Mouse (Mus musculus): ENCODE results near the gene Pik3r6. TPM values are rescaled to one million over a fixed set of nuclear protein-coding genes. Genes with fewer than 3 reads are reported as not detected.

The Pik3r6 gene
- polyA plus RNA-seq, 1 experiment from 2014 or later: 2.4 TPM

DNA sequence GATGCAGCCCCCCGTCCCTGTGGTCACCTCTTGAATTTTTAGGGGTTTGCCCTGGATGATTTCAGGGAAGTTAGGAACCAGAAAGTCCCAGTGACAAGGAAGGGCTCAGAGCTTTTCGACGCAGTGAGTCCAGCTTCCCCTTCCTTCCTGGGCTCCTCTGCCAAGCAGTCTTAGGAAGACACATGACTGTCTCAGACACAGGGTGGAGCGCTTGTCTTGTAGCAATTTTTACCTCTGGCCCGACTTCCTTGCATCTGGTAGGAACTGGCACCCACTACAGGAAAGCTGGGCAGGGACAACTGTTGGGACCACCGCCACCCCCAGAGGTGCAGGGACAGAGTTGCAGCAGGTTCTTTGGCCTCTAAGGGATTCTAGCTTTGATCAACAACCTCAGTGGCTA, 28.2 kb upstream of the Pik3r6 start:
- Histone ChIP-seq H3K27ac (replicated peaks) (no peak overlapping the region), H3K27me3 (no peaks in the 10 kb centered on the region), H3K4me1 (replicated peaks) (no peaks in the 10 kb centered on the region), H3K4me2 (no peak overlapping the region), H3K9me3 (no peaks in the 10 kb centered on the region), H3K4me3 (no peak overlapping the region), H3K9ac (no peak overlapping the region), H3K36me3 (no peaks in the 10 kb centered on the region)
- WGBS: 85% methylated on average over 6 of the region's 6 CpGs
- ATAC-seq (ENCODE audit: low FRiP score, low read depth): no peak

DNA sequence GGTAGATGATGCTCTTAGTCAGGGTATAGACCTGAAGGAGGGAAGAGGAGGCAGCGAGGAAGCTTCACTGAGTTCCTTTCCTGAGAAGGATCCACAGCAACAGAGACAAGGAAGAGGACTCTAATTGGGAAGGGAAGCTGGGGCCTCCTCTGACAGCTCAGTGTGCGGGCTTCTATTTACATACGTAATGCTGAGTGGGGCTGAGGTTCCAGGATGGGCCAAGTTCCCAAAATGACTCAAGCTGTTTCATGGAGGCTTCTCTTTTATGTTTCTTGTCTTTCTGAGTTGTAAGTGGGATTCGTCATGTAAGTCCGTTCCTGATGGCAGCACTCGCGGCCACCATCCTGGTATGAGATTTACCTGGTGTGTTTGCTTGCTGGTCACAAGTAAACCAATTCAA, 27.1 kb upstream of the Pik3r6 start:
- no peaks in the 10 kb centered on the region for H3K36me3 ChIP-seq
- H3K9ac ChIP-seq: no peak overlapping the region
- H3K4me1 ChIP-seq (replicated peaks): no peaks in the 10 kb centered on the region
- H3K4me2 ChIP-seq: no peak overlapping the region
- no peaks in the 10 kb centered on the region for H3K9me3 ChIP-seq
- no peak for ATAC-seq (ENCODE audit: low FRiP score, low read depth)
- H3K4me3 ChIP-seq: no peak overlapping the region
- 89% methylated on average over 7 of the region's 7 CpGs for WGBS
- no peak overlapping the region for H3K27ac ChIP-seq (replicated peaks)
- no peaks in the 10 kb centered on the region for H3K27me3 ChIP-seq

DNA sequence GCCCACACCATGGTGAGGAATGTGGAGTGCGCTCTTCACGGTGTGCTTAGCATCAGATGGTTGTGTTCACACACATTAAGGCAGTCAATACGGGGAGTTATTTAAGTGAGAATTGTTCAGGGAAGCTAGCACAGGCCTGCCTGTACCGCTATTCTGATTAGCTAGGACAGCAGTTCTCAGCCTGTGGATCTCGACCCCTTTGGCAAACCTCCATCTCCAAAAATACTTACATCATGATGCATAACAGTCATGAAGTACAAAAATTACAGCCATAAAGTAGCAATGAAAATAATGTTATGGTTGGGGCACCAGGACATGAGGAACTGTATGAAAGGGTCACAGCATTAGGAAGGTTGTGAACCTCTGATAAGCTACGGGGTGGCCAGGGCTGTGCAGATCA, 25.2 kb upstream of the Pik3r6 start:
- H3K27ac ChIP-seq (replicated peaks): no peak overlapping the region
- WGBS: 87% methylated on average over 6 of the region's 6 CpGs
- no peak overlapping the region for H3K4me2 ChIP-seq
- no peaks in the 10 kb centered on the region for H3K4me1 ChIP-seq (replicated peaks)
- H3K9ac ChIP-seq: no peak overlapping the region
- H3K9me3 ChIP-seq: no peaks in the 10 kb centered on the region
- H3K27me3 ChIP-seq: no peaks in the 10 kb centered on the region
- ATAC-seq (ENCODE audit: low FRiP score, low read depth): no peak
- no peak overlapping the region for H3K4me3 ChIP-seq
- H3K36me3 ChIP-seq: no peaks in the 10 kb centered on the region

DNA sequence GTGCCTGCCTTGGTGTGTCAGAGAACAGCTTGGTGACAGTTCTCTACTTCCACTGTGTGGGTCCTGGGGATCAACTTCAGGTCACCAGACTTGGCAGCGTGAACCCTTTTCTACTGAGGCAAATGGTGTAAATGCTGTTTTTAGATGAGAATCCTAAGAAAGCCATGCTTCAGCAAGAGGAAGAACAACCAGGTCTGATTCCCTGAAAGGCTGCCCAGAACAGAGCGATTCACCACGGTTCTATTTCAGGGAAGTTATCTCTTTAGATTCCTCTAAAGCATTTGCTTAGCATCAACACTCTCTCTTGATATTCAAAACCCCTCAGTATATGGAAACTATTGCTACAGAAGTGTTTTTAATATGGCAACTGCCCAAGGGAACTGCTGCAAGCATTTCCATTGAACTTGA, 24.2 kb upstream of the Pik3r6 start:
- Histone ChIP-seq H3K27ac (replicated peaks) (no peak overlapping the region), H3K36me3 (no peaks in the 10 kb centered on the region), H3K9me3 (no peaks in the 10 kb centered on the region), H3K4me2 (no peak overlapping the region), H3K4me3 (no peak overlapping the region), H3K4me1 (replicated peaks) (no peaks in the 10 kb centered on the region), H3K27me3 (no peaks in the 10 kb centered on the region), H3K9ac (no peak overlapping the region)
- ATAC-seq (ENCODE audit: low FRiP score, low read depth): no peak
- WGBS: 80% methylated on average over 3 of the region's 3 CpGs

DNA sequence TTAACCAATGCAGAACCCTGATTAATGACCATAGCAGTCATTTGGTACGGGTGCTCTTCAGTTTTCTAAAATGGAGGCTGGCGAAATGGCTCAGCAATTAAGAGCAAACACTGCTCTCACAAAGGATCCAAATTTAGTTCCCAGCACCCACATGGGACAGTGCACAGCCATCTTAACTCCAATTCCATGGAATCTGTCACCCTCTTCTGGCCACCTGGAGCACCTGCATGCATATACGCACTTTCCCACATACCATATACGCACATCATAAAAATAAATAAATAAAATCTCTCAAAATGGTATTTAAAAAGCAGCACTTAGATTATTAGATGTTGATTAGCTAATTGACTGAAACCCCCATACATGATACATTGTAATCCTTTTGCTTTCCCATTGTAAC, 22.2 kb upstream of the Pik3r6 start:
- 89% methylated on average over 4 of the region's 4 CpGs for WGBS
- no peaks in the 10 kb centered on the region for H3K9me3 ChIP-seq

DNA sequence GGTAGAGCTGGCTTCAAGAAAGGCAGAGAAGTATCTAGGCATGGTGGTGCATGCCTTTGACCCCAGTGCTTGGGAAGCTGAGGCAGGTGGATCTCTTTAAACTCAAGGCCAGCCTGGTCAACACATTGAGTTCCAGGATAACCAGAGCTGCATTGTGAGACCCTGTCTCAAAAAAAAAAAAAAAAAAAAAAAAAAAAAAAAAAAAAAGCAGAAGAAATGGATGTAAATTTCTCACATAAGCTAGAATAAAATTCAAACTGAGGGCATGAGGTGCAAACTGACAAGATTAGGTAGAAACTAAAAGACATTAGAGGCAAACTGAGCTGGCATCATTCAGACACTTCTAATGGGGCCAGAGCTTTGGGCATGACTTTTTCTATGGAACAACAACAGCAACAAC, 20.8 kb upstream of the Pik3r6 start:
- Histone ChIP-seq H3K27me3 (no peaks in the 10 kb centered on the region), H3K27ac (replicated peaks) (no peak overlapping the region), H3K4me1 (replicated peaks) (no peaks in the 10 kb centered on the region), H3K9me3 (no peaks in the 10 kb centered on the region), H3K4me2 (no peak overlapping the region), H3K36me3 (no peaks in the 10 kb centered on the region), H3K9ac (no peak overlapping the region), H3K4me3 (no peak overlapping the region)
- no peak for ATAC-seq (ENCODE audit: low FRiP score, low read depth)

More for the DNA sequence above, 22.2 kb upstream of the Pik3r6 start:
- Histone ChIP-seq H3K4me2 (no peak overlapping the region), H3K4me3 (no peak overlapping the region), H3K9ac (no peak overlapping the region), H3K27me3 (no peaks in the 10 kb centered on the region), H3K36me3 (no peaks in the 10 kb centered on the region), H3K4me1 (replicated peaks) (no peaks in the 10 kb centered on the region), H3K27ac (replicated peaks) (no peak overlapping the region)
- ATAC-seq (ENCODE audit: low FRiP score, low read depth): no peak

DNA sequence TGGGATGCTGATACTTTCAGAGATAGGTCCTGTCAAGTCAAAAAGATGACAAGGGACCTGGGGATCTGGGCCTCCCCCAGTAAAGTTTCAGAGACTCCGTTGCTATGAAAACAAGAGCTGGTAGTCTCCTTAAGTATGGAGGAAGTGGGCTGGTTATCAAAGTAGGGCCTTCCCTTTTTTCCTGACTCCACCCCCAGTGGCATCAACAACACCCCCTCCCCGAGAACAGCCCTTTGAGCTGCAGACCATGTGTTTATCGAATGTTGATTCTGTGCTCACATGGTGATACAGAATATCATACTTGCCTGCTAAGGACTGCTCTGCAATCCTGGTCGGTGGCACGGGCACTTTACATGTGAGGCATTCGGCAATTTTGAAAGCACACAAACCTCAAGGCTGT, 19.6 kb upstream of the Pik3r6 start:
- WGBS: 83% methylated on average over 6 of the region's 6 CpGs
- H3K9me3 ChIP-seq: no peaks in the 10 kb centered on the region
- no peak for ATAC-seq (ENCODE audit: low FRiP score, low read depth)

DNA sequence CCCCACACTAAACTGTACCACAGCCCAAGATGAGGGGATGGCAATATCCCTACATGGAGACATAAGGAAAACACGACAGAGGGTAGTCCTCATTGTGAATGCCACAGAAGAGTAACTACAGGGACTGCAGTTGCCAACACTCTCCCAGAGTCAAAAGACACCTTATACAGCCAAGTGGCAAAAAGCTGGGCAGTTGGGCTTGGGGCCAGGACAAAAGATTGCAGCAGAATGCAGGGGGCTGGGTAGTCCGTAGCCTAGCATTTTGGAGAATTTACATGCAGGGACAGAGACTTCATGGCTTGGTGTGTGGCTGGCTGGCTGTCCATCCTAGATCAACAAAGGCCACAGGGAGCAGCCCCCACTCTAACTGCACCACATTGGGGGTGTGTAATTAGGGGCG, 18.4 kb upstream of the Pik3r6 start:
- H3K36me3 ChIP-seq: no peaks in the 10 kb centered on the region
- no peak for ATAC-seq (ENCODE audit: low FRiP score, low read depth)
- no peaks in the 10 kb centered on the region for H3K27me3 ChIP-seq
- no peaks in the 10 kb centered on the region for H3K4me1 ChIP-seq (replicated peaks)
- no peaks in the 10 kb centered on the region for H3K9me3 ChIP-seq
- no peak overlapping the region for H3K4me3 ChIP-seq
- H3K4me2 ChIP-seq: no peak overlapping the region
- WGBS: 66% methylated on average over 3 of the region's 3 CpGs
- H3K27ac ChIP-seq (replicated peaks): no peak overlapping the region
- H3K9ac ChIP-seq: no peak overlapping the region

More for the DNA sequence above, 19.6 kb upstream of the Pik3r6 start:
- Histone ChIP-seq H3K4me2 (no peak overlapping the region), H3K4me1 (replicated peaks) (no peaks in the 10 kb centered on the region), H3K27ac (replicated peaks) (no peak overlapping the region), H3K27me3 (no peaks in the 10 kb centered on the region), H3K36me3 (no peaks in the 10 kb centered on the region), H3K4me3 (no peak overlapping the region), H3K9ac (no peak overlapping the region)

DNA sequence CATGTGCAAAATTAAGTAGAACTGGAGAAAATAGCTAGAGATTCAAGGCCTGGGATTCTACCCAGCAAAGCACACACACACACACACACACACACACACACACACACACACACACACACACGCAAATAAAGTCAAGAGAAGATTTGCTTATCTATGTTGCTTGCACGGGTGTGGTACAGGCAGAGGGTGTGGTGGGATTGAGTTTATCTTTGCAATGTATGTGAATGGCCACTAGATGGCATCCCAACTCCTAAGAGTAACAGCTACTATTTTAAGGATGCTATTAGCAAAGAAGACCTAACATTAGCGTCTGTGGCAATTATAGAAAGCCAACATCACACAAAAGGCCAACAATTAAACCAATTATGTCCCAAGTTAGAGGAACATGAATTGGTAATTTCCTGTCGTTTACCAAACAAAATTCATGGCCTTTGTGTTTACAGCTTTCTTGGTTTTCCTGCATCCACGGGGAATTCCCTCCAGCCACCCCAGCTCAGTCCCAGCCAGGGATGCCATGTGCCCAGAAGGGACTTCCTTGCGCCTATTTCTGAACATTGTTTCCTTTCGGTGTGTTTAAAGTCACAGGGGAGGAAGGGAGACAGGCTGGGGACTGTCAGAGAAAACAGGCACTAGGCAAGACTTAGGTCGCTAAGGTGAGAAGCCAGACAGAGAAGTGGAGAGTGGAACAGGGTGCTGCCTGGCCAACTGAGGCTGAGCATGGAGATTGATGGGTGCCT, 17.4 kb upstream of the Pik3r6 start:
- H3K27ac ChIP-seq (replicated peaks): no peak overlapping the region
- no peaks in the 10 kb centered on the region for H3K9me3 ChIP-seq
- H3K4me2 ChIP-seq: no peak overlapping the region
- WGBS: 36% methylated on average over 8 of the region's 8 CpGs
- no peak overlapping the region for H3K9ac ChIP-seq
- no peaks in the 10 kb centered on the region for H3K27me3 ChIP-seq
- no peaks in the 10 kb centered on the region for H3K36me3 ChIP-seq
- no peak; the same call in 1 of the 2 replicates for ATAC-seq (ENCODE audit: low FRiP score, low read depth)
- no peaks in the 10 kb centered on the region for H3K4me1 ChIP-seq (replicated peaks)
- H3K4me3 ChIP-seq: no peak overlapping the region

DNA sequence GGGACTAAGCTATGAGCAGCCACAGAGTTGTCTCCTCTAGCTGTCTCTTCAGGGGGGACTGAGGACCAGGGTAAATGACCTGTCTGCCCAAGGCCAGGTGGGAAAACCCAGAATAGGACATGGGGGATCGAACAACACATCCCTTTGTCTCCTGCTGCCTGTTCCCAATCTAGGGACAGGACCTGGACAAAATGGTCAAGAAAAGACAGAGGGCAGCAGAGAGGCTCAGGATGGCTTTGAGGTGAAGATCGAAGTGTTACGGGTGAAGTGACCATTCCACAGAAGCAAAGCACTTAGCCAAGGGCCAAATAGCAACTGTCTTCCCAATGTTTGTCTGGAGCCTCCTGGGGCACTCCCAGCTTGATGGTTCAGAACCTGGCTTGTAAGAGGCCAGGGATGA, 16.7 kb upstream of the Pik3r6 start:
- Histone ChIP-seq H3K4me1 (replicated peaks) (no peaks in the 10 kb centered on the region), H3K9me3 (no peaks in the 10 kb centered on the region), H3K27ac (replicated peaks) (no peak overlapping the region), H3K4me2 (no peak overlapping the region), H3K36me3 (no peaks in the 10 kb centered on the region), H3K27me3 (no peaks in the 10 kb centered on the region), H3K9ac (no peak overlapping the region), H3K4me3 (no peak overlapping the region)
- ATAC-seq (ENCODE audit: low FRiP score, low read depth): no peak
- 96% methylated on average over 3 of the region's 3 CpGs for WGBS

DNA sequence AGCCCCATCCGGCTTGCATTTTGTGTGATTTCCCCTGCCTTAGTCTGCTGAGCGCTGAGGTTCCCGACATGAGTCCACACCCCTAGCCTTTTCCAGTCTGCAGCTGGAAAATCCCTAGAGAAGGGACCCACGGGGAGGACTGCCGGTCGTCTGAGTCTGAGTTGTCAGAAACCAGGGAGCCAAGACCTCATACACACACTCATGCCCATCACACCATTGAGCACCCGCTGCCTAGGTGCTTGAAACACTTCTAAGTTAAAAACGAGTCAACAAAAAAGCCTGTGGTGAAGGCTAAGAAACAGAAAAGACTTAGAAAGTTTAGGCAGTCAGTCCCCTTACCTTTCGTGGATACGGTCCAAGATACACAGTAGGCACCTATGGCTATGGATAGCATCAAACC, 15.1 kb upstream of the Pik3r6 start:
- no peak overlapping the region for H3K9ac ChIP-seq
- H3K4me1 ChIP-seq (replicated peaks): no peaks in the 10 kb centered on the region
- no peak overlapping the region for H3K4me3 ChIP-seq
- H3K27ac ChIP-seq (replicated peaks): no peak overlapping the region
- no peaks in the 10 kb centered on the region for H3K27me3 ChIP-seq
- WGBS: 90% methylated on average over 10 of the region's 10 CpGs
- no peaks in the 10 kb centered on the region for H3K36me3 ChIP-seq
- ATAC-seq (ENCODE audit: low FRiP score, low read depth): no peak
- H3K4me2 ChIP-seq: no peak overlapping the region
- no peaks in the 10 kb centered on the region for H3K9me3 ChIP-seq

DNA sequence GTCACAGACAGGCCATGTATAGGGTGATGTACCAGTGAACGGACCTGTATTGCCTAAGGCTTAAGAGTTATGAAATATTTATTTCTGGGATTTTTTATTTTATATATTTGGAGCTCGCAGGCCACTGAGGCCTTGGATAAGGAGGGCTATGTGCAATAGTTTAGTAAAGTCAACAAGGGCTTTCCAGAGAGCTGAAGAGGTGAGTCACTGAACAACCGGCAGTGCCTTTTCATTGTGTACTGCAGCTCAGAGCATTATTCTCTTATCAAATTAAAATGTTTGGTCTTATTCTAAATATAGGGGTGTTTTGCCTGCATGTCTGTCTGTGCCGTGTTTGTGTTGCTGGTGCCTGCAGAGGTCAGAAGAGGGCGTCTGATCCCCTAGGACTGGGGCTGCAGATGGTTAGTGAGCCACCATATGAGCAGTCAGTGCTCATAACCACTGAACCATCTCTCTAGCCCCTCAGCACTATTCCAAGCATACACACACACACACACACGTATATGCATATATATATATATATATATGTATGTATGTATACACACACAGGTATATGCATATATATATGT, 14.5 kb upstream of the Pik3r6 start:
- Histone ChIP-seq H3K27me3 (no peaks in the 10 kb centered on the region), H3K4me2 (no peak overlapping the region), H3K4me1 (replicated peaks) (no peaks in the 10 kb centered on the region), H3K9ac (no peak overlapping the region), H3K36me3 (no peaks in the 10 kb centered on the region), H3K9me3 (no peaks in the 10 kb centered on the region), H3K4me3 (no peak overlapping the region), H3K27ac (replicated peaks) (no peak overlapping the region)
- 76% methylated on average over 6 of the region's 6 CpGs for WGBS
- ATAC-seq (ENCODE audit: low FRiP score, low read depth): no peak

DNA sequence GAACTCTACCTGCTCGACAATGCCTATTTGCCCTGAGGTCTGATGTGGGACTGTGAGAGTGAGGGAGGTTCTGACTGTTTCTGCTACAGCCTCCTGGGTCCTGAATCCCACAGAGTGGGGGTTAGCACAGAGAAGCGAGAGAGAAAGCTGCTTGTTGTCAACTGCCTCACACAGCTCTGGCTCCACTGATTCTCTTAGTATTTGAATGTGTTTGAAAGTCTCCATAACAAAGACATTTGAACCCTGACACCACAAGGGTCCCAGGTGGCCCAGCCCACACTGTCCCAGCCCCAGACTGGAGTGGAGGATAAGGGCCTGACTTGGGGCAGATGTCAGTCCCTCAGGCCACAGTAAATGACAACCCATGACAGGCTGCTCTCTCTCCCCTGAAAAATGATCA, 13.6 kb upstream of the Pik3r6 start:
- H3K9me3 ChIP-seq: no peaks in the 10 kb centered on the region
- no peaks in the 10 kb centered on the region for H3K27me3 ChIP-seq
- WGBS: 23% methylated on average over 2 of the region's 2 CpGs
- no peak for ATAC-seq (ENCODE audit: low FRiP score, low read depth)
- no peak overlapping the region for H3K4me2 ChIP-seq
- H3K4me3 ChIP-seq: no peak overlapping the region
- H3K4me1 ChIP-seq (replicated peaks): no peaks in the 10 kb centered on the region
- H3K9ac ChIP-seq: no peak overlapping the region
- no peak overlapping the region for H3K27ac ChIP-seq (replicated peaks)
- H3K36me3 ChIP-seq: no peaks in the 10 kb centered on the region

Measured in hindbrain, embryonic 15.5 days (tissue).